Comparison of ENCODE assay signal across 10 mouse cellular contexts in genomic region chr11:17603726-17604493, GRCm38 (mm10).
DNase-seq lines count a peak whose midpoint lies in the region; ATAC-seq and TF ChIP-seq lines count a peak whose summit lies in the region.
"Had no signal": no experiment of that assay in that cellular context is flagged by ENCODE, and none has a peak within 500 bp of the region (broad histone marks: within the 10 kb centered on the region; RNA-seq: fewer than 3 reads in every experiment).

No protein-coding gene starts in this region.

- no peaks in the 10 kb centered on the region for H3K9me3 ChIP-seq in lung, embryonic 15.5 days
- H3K9me3 ChIP-seq in stomach, postnatal 0 days (ENCODE audit: control insufficient read depth, low read length): no peaks in the 10 kb centered on the region
- H3K9me3 ChIP-seq: embryonic facial prominence, embryonic 12.5 days had no signal

- ATAC-seq in lung, embryonic 15.5 days (ENCODE audit: borderline replicate concordance, extremely low read depth, low FRiP score, low TSS enrichment): peak; percentile 90; the same call in 1 of the 2 replicates
- ATAC-seq in stomach, postnatal 0 days (ENCODE audit: low FRiP score, low TSS enrichment): no peak
- ATAC-seq: activated CD4-positive, CD25-positive, alpha-beta regulatory T cell, adult 4 months had no signal

- H3K36me3 ChIP-seq in lung, embryonic 15.5 days: no peaks in the 10 kb centered on the region
- no peaks in the 10 kb centered on the region for H3K36me3 ChIP-seq in stomach, postnatal 0 days (ENCODE audit: control insufficient read depth, insufficient read depth, low read length)
- H3K36me3 ChIP-seq: embryonic facial prominence, embryonic 12.5 days had no signal

- DNase-seq in lung, adult 2 months: no peak
- peak; percentile 63 for DNase-seq in heart, postnatal 4 days
- DNase-seq in kidney, postnatal 36 days: peak; percentile 18 to 39
- DNase-seq in stomach, postnatal 0 days (ENCODE audit: low spot score): peak; percentile 19
- no peak for DNase-seq in right cerebral cortex, postnatal 4 days
- no peak for DNase-seq in ovary, postnatal 10 days (ENCODE audit: low spot score)
- DNase-seq: thymus, adult 2 months had no signal

- H3K27me3 ChIP-seq in lung, embryonic 15.5 days: no peaks in the 10 kb centered on the region
- no peaks in the 10 kb centered on the region for H3K27me3 ChIP-seq in stomach, postnatal 0 days (ENCODE audit: control insufficient read depth, insufficient read depth, low read length)
- H3K27me3 ChIP-seq: embryonic facial prominence, embryonic 12.5 days had no signal

- WGBS in lung, embryonic 15.5 days: 47% methylated on average over 6 of the region's 6 CpGs
- WGBS in lung, adult 2 months: 66% methylated on average over 6 of the region's 6 CpGs
- WGBS in stomach, postnatal 0 days: 45% methylated on average over 6 of the region's 6 CpGs

- no peak for TF ChIP-seq POLR2A in lung, adult 2 months (IDR thresholded peaks at IDR 0.05; ENCODE audit: borderline replicate concordance, extremely low read depth, low read depth, low read length)

- H3K27ac ChIP-seq in lung, embryonic 15.5 days: peak overlapping the region; percentile 71
- peak overlapping the region; percentile 45 for H3K27ac ChIP-seq in stomach, postnatal 0 days (replicated peaks)
- H3K27ac ChIP-seq: embryonic facial prominence, embryonic 12.5 days had no signal

- TF ChIP-seq CTCF in lung, adult 2 months (IDR thresholded peaks at IDR 0.05; ENCODE audit: insufficient read depth, low read length): no peak
- no peak for TF ChIP-seq CTCF in stomach, postnatal 0 days (IDR thresholded peaks at IDR 0.05; ENCODE audit: low read depth)

- no peak overlapping the region for H3K4me2 ChIP-seq in lung, embryonic 15.5 days
- H3K4me2 ChIP-seq in stomach, postnatal 0 days (replicated peaks; ENCODE audit: low read depth): no peak overlapping the region
- H3K4me2 ChIP-seq: embryonic facial prominence, embryonic 12.5 days had no signal

- H3K4me3 ChIP-seq in lung, embryonic 15.5 days: no peak overlapping the region
- no peak overlapping the region for H3K4me3 ChIP-seq in lung, adult 2 months (replicated peaks; ENCODE audit: extremely low read depth, low read depth, low read length)
- H3K4me3 ChIP-seq in stomach, postnatal 0 days (ENCODE audit: low read depth, low read length): no peak overlapping the region
- H3K4me3 ChIP-seq: embryonic facial prominence, embryonic 12.5 days had no signal

- H3K4me1 ChIP-seq in lung, embryonic 15.5 days: peaks cover 6% of the 10 kb centered on the region; the same call in 1 of the 2 replicates
- no peaks in the 10 kb centered on the region for H3K4me1 ChIP-seq in lung, adult 2 months (ENCODE audit: control insufficient read depth, insufficient read depth, low read length)
- H3K4me1 ChIP-seq in stomach, postnatal 0 days (replicated peaks; ENCODE audit: control insufficient read depth, insufficient read depth): no peaks in the 10 kb centered on the region

- TF ChIP-seq EP300 in stomach, postnatal 0 days (optimal IDR thresholded peaks at IDR 0.05): no peak

- H3K9ac ChIP-seq in lung, embryonic 15.5 days: no peak overlapping the region
- no peak overlapping the region for H3K9ac ChIP-seq in stomach, postnatal 0 days (ENCODE audit: low read length)
- H3K9ac ChIP-seq: embryonic facial prominence, embryonic 12.5 days had no signal

Comparison
In these comparisons a context has a peak if more than half of its experiments do, and no peak if none do; other contexts are left out.
1. DNase-seq: peak in heart, postnatal 4 days (single experiment), kidney, postnatal 36 days (2 of 2) and stomach, postnatal 0 days (single experiment); none in lung, adult 2 months (single experiment), right cerebral cortex, postnatal 4 days (single experiment) and ovary, postnatal 10 days (single experiment).